In genomic region chr9:123448594-123448993, GRCm38 (mm10) we compare ENCODE assay signal across 23 mouse cellular contexts.
"Had no signal": no experiment of that assay in that cellular context is flagged by ENCODE, and none has a peak within 500 bp of the region (broad histone marks: within the 10 kb centered on the region; RNA-seq: fewer than 3 reads in every experiment).

No protein-coding gene starts in this region.

- H3K4me3 ChIP-seq: gastrocnemius, adult 2 months; heart, embryonic 10.5 days; heart, embryonic 12.5 days; hindbrain, embryonic 13.5 days; hindbrain, embryonic 15.5 days; kidney, embryonic 15.5 days; limb, embryonic 13.5 days; limb, embryonic 15.5 days; liver, embryonic 12.5 days had no signal

- DNase-seq: gastrocnemius, adult 2 months; gastrocnemius, postnatal 14 days; gastrocnemius, postnatal 36 days; heart, adult 18-20 months; heart, postnatal 10 days; kidney, adult 11 months; kidney, adult 2 months; kidney, adult 9 months; kidney, postnatal 14 days; kidney, postnatal 36 days; layer of hippocampus, adult 9-11 months; layer of hippocampus, postnatal 36 days had no signal

- H3K27ac ChIP-seq: gastrocnemius, adult 2 months; heart, embryonic 10.5 days; hindbrain, embryonic 13.5 days; hindbrain, embryonic 15.5 days; hindbrain, postnatal 0 days; kidney, embryonic 15.5 days; kidney, postnatal 0 days; limb, embryonic 13.5 days; limb, embryonic 15.5 days; liver, embryonic 12.5 days; liver, embryonic 14.5 days had no signal
